Mouse (Mus musculus): ENCODE measurements at regions not wholly inside any gene's neighbourhood (a gene's known extent, or its start where the extent isn't known, plus 50 kb on each side); places are given as distances from the start of the nearest gene placed in this dataset.

- intact Hi-C loops (cut with DNase I): loop anchor here (5.0 kb wide), 2 partner anchors 55 to 275 kb away; no protein-coding TSS in a partner anchor
- no peak for DNase-seq (ENCODE audit: low spot score in 2 of 2)
These were observed 73.1 kb downstream of the Olfr444 start for GRCm38 (mm10) chr6:43021967-43022366.
